Mouse (Mus musculus) limb, embryonic 10.5 days (tissue): Measurements from ENCODE around the gene Dnajc4. TPM values are rescaled to one million over a fixed set of nuclear protein-coding genes. Genes with fewer than 3 reads are reported as not detected.

Experiments used
- DNase-seq: peaks from one replicate; pipeline ENCODE4 v3.0.0-alpha.2; 2017; ENCODE audit warnings: low spot score
- H3K27ac ChIP-seq: fragments of 300-500 bp; sonication (generic); 2 replicates; pipeline ENCODE4 v1.5.1; 2016; ENCODE audit warnings: mild to moderate bottlenecking
- H3K27me3 ChIP-seq: fragments of 300-500 bp; sonication (generic); 2 replicates; pipeline ENCODE4 v1.6.1; 2016; ENCODE audit warnings: low read depth, mild to moderate bottlenecking; ENCODE audit not compliant: poor library complexity, severe bottlenecking
- H3K36me3 ChIP-seq: fragments of 300-500 bp; sonication (generic); 2 replicates; pipeline ENCODE4 v1.6.1; 2016; ENCODE audit warnings: mild to moderate bottlenecking, moderate library complexity
- H3K4me1 ChIP-seq: fragments of 300-500 bp; sonication (generic); 2 replicates; pipeline ENCODE4 v1.6.1; 2016
- H3K4me3 ChIP-seq: fragments of 300-500 bp; sonication (generic); 2 replicates; pipeline ENCODE4 v1.5.1; 2016; ENCODE audit warnings: mild to moderate bottlenecking, moderate library complexity
- H3K9me3 ChIP-seq: fragments of 300-500 bp; sonication (generic); replicated peaks from 2 replicates; pipeline ENCODE4 v1.6.1; 2016; ENCODE audit warnings: mild to moderate bottlenecking
- WGBS: fragments of 180-500 bp; shearing (Covaris S2); methylation state at CpG from one replicate; pipeline ENCODE4 v1.1.7; 2016; 5-methylcytosine and 5-hydroxymethylcytosine counted together
- polyA plus RNA-seq: library from polyadenylated mRNA; unstranded; fragments of >200 nt; fragmentation: Nextera tagmentation; extraction: Ambion mirVana; gene quantifications from 2 replicates; pipeline ENCODE4 v1.2.1, GENCODE M21; 2016

The Dnajc4 gene
- 17.4 and 19.4 TPM in 2 replicates for polyA plus RNA-seq

DNA sequence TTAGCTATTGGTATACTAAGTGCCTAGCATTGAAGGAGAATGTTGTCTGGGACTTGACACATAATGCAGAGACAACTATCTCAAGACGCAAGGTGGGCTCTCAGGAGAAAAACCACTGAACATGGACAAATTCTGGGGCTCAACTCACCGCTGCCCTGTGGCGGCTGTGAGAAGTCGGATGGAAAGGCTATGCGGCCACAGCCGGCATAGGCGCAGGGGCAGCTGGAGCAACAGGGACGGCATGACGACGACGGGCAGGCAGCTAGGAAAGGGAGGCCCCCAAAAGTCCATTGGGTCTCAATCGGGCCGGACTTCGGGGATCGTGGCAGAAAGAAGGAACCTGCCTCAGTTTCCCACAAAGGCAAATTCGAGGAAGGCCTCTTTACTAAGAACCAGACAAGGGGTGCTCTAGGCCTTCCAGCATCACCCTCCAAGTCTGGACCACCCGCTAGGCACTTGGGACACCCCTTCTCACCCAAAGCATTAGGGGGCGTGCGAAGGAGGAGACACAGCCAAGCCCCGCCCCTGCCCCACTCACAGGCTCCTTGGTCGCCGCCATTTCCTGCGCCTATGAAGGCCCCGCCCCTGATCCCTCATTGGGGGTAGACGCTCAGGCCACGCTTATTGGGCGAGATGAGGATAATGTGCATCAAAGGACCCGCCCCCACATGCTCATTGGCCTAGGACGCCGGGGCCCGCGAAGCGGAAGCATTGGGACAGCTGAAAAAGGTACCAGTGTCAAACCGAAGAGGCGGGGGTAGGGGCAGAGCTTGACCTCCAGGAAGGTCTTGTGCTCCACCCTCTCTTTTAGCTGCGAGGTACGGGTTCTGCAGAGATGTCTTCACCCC, at the start of gene Dnajc4:
Gene Dnajc4 (minus strand): TSS at position 562 of the 848 bp plus-strand sequence.
- no peaks in the 10 kb centered on the region for H3K27me3 ChIP-seq
- peak; percentile 95 for DNase-seq
- no peaks in the 10 kb centered on the region for H3K36me3 ChIP-seq
- peak within 1 kb of the TSS; percentile 69 for H3K4me3 ChIP-seq
- peaks cover 58% of the 10 kb centered on the region for H3K4me1 ChIP-seq
- WGBS: 3% methylated on average over 37 of the region's 37 CpGs
- peak within 1 kb of the TSS; percentile 86 for H3K27ac ChIP-seq
- H3K9me3 ChIP-seq: no peaks in the 10 kb centered on the region

DNA sequence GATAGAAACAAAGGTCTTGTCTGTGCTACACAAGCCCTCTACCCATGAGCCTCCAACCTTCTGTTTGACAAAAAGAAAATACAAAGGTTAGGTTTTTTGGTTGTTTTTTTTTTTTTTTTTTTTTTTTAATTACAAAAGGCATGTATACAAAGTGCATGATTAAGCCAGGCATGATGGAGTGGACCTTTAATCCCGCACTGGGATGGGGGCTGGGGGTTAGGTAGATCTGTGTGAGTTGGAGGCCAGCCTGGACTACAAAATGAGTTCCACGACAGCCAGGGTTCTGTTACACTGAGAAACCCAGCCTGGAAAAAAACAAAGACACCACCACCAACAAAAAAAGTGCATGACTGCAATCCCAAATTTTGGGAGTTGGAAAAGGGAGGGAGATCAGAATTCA, 48.8 kb upstream of the Dnajc4 start:
- Histone ChIP-seq H3K4me1 (peaks cover 16% of the 10 kb centered on the region), H3K36me3 (peaks cover 25% of the 10 kb centered on the region), H3K27ac (peak overlapping the region; percentile 89), H3K27me3 (no peaks in the 10 kb centered on the region), H3K9me3 (no peaks in the 10 kb centered on the region), H3K4me3 (peak overlapping the region; percentile 77; the same call in 1 of the 2 replicates)
- WGBS: 87% methylated on average over 2 of the region's 2 CpGs
- no peak for DNase-seq

DNA sequence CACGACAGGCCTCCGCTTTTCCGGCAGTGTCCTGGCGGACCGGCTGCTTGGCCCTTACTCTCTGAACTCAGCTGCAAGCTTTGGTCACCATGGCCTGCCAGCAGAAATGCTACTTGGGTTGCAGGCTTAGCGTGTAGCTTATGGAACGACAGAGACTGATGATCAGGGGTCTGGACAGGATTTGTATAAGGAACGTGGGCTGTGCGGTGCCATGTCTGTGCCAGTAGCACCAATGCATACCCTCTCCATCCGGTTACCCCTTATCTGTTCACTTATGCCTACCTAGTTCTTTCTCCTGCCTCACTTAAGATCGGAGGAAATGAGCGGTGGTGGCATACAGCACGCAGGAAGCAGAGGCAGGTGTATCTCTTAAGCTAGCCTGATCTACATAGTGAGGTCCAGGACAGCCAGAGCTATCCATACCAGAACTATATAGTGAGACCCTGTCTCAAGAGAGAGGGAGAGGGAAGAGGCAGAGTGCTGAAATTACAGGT, 48.3 kb upstream of the Dnajc4 start:
- Histone ChIP-seq H3K9me3 (no peaks in the 10 kb centered on the region), H3K27ac (peak overlapping the region; percentile 89), H3K4me3 (peak overlapping the region; percentile 77), H3K4me1 (peaks cover 16% of the 10 kb centered on the region), H3K27me3 (no peaks in the 10 kb centered on the region), H3K36me3 (peaks cover 30% of the 10 kb centered on the region)
- 29% methylated on average over 13 of the region's 13 CpGs for WGBS
- no peak for DNase-seq

DNA sequence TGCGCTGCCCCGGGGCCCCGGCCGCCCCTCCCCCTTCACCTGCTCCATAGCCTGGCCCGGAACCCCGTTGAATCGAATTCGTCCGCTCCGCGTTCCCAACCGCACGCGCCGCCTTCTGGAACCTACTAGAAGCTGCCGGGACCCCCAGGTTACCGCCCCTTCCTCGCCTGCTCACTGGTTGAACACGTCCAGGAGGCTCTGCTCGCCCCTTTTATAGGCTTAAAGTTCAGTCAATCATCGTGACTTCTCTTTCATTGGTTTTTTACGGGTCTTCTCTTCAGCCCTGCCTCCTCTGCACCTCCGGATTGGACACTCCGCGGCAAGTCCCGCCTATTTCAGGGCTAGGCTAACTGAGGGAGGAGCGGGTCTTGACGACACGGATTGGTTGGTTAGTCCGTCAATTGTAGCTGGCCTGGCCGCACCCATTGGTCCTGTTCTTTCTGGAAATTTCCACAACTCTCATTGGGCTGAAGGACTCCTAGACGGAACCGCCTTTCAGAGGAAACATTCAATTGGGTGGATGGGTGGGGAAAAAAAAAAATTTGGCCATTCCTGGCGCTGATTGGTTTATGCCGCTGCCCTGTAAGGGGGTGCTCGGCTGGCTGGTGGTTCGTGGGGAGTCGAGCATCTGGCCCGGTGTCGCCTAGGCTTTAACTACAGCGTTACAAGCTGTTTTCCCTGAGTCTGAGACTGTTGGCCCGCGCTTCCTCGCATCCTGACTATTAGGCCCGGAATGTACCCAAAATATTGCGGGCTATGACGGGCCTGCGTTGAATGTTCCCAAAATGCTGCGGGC, 47.7 kb upstream of the Dnajc4 start, which contains the start of gene Stip1:
Gene Stip1 (minus strand): TSS at position 127 of the 796 bp plus-strand sequence.
- Histone ChIP-seq H3K9me3 (no peaks in the 10 kb centered on the region), H3K27ac (peak within 1 kb of the TSS; percentile 94), H3K4me1 (peaks cover 16% of the 10 kb centered on the region), H3K36me3 (peaks cover 36% of the 10 kb centered on the region), H3K27me3 (no peaks in the 10 kb centered on the region), H3K4me3 (peak within 1 kb of the TSS; percentile 77)
- WGBS: under 1% methylated on average over 49 of the region's 49 CpGs
- peak; percentile 96 for DNase-seq

DNA sequence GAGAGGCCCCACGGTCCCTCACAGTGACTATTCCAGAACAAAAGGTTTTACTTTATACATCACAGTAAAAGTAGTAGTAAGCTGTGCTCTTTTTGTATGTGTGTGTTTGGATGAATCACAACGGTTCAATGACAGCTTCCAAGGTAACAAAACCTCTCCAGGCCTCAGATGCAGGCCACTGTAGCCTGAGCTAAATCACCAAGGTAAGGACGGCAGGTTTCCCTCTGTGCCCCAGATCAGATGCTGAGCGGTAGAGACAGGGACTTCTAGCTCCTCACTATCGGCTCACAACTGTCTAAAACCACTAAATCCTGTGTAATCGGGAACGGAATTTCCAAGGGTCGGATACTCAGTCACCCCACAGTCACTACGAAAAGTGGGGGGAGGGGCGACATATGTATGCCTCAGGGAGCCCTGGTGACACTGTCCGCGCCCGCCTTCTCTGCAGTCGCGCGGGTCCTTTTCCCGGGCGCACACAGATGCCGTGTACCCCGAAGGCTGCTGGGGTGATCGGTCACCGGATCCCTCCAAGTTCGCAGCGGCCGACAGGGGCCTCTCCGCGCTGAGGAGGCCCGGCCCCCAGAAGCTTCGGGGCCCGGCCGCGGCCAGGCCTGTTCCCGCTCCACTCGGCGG, 46.8 kb upstream of the Dnajc4 start:
- 2% methylated on average over 35 of the region's 35 CpGs for WGBS

DNA sequence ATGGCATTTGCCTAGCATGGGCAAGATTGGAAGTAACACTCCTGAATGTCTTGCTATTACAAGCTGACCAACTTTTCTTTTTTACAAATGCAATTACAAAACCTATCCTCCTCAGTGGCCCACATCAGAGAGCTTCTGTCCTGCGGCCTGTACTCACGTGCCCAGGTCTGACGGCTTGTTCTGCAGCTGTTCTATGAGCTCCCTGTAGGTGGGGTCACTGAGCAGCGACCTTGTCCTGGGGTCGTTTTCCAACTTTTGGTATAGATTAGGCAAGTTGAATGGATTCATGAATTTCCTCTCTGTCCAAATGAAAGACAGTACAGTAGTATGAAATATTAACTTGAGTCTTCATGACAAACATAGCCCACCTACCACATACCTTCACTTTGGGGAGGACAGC, 41.6 kb upstream of the Dnajc4 start:
- H3K27me3 ChIP-seq: no peaks in the 10 kb centered on the region
- WGBS: 92% methylated on average over 5 of the region's 5 CpGs
- peaks cover 8% of the 10 kb centered on the region for H3K4me1 ChIP-seq
- H3K27ac ChIP-seq: no peak overlapping the region
- no peak for DNase-seq
- H3K4me3 ChIP-seq: no peak overlapping the region
- peaks cover 96% of the 10 kb centered on the region for H3K36me3 ChIP-seq
- no peaks in the 10 kb centered on the region for H3K9me3 ChIP-seq

More for the DNA sequence above, 46.8 kb upstream of the Dnajc4 start:
- Histone ChIP-seq H3K27ac (peak overlapping the region; percentile 94), H3K27me3 (no peaks in the 10 kb centered on the region), H3K4me3 (peak overlapping the region; percentile 77), H3K4me1 (peaks cover 16% of the 10 kb centered on the region), H3K9me3 (no peaks in the 10 kb centered on the region), H3K36me3 (peaks cover 44% of the 10 kb centered on the region)
- DNase-seq: peak; percentile 73

DNA sequence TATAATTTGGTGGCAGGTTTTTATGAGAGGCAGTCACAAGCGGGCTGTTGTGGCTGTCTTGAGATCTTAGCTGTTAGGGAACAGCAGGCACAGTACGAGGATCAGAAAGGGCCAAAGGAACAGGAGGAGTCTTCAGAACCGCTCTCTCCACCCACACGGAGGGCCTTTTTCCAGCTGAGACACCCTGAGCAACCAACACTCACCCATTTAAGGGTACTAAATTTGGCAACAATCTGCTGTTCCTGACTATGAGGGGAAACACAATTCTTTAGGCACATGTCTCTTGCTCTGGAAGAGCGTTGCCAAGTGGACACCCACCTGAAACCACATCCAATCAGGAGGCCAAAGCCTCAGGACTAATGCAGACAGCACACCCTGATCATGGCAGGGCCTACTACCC, 37.2 kb upstream of the Dnajc4 start:
- Histone ChIP-seq H3K4me1 (no peaks in the 10 kb centered on the region), H3K4me3 (no peak overlapping the region), H3K36me3 (peaks cover 99% of the 10 kb centered on the region), H3K27me3 (no peaks in the 10 kb centered on the region), H3K27ac (no peak overlapping the region), H3K9me3 (no peaks in the 10 kb centered on the region)
- DNase-seq: no peak
- WGBS: 94% methylated on average over 5 of the region's 5 CpGs

DNA sequence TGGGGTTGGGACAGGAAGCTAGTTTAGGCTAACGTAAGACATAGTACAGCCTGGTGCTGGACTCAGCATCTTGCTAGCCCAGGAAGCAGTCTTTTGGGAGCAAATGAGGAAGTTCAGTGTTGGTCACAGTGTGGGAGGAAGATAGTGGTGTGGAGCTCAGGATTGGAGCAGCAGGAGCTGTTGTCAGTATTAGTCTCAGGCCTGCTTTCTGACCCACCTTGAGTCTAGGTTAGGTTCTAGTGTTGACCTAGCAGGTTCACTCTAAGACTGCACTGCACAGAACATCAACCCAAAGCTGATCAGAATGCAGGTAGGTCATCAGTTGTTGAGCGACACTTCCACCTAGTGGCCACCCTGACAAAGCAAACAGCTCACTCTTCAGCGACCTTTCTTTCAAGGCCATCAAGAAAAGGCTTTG, 27.9 kb upstream of the Dnajc4 start:
- Histone ChIP-seq H3K4me3 (no peak overlapping the region), H3K4me1 (no peaks in the 10 kb centered on the region), H3K9me3 (no peaks in the 10 kb centered on the region), H3K27ac (no peak overlapping the region), H3K36me3 (peaks cover 92% of the 10 kb centered on the region), H3K27me3 (no peaks in the 10 kb centered on the region)
- DNase-seq: peak; percentile 50
- WGBS: 62% methylated on average over 3 of the region's 3 CpGs

DNA sequence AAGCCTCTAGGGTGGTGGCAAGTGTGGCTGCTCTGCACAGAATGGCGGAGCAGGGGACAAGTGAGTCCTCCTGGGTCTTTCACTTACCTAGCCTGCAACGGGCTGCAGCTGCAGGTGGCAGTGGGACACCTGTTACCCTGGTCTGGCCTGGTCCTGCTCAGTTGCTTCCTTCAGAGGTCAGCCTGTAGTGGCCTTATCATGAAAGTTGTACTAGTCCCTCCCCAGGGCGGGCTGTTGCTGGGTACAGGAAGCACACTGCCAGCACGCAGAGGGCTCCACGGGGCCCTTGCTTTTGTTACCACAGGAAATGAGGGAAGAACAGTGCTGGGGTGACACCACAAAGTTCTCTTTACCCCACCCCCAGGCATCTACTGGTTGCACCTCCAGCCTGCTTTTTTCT, 26.8 kb upstream of the Dnajc4 start, which contains the start of gene Fermt3:
Gene Fermt3 (minus strand): TSS at position 279 of the 400 bp plus-strand sequence.
- DNase-seq: no peak
- H3K9me3 ChIP-seq: no peaks in the 10 kb centered on the region
- no peaks in the 10 kb centered on the region for H3K4me1 ChIP-seq
- no peak within 1 kb of the TSS for H3K27ac ChIP-seq
- H3K4me3 ChIP-seq: no peak within 1 kb of the TSS
- H3K36me3 ChIP-seq: peaks cover 88% of the 10 kb centered on the region
- WGBS: 84% methylated on average over 5 of the region's 5 CpGs
- H3K27me3 ChIP-seq: no peaks in the 10 kb centered on the region

DNA sequence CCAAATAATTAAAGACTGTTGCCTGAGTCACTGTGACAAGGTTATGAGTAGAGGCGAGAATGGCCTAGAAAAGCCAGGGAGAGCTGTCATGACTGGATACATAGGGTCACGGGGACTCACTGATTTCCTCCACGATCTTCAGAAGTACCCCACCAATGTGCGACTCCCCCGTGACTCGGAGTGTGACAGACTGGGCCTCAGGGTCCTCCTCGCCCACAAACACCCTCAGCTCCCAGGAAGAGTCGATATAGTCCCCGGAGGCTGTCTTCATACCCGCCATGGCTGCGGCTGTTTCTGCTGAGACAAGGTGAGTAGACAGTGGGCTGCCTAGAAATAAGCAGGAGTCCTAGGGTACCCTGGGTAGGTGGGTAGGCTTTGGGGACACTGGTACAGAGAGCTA, 26.2 kb upstream of the Dnajc4 start:
- WGBS: 94% methylated on average over 11 of the region's 11 CpGs
- Histone ChIP-seq H3K4me1 (no peaks in the 10 kb centered on the region), H3K36me3 (peaks cover 88% of the 10 kb centered on the region), H3K27ac (no peak overlapping the region), H3K27me3 (no peaks in the 10 kb centered on the region), H3K4me3 (no peak overlapping the region), H3K9me3 (no peaks in the 10 kb centered on the region)
- no peak for DNase-seq

DNA sequence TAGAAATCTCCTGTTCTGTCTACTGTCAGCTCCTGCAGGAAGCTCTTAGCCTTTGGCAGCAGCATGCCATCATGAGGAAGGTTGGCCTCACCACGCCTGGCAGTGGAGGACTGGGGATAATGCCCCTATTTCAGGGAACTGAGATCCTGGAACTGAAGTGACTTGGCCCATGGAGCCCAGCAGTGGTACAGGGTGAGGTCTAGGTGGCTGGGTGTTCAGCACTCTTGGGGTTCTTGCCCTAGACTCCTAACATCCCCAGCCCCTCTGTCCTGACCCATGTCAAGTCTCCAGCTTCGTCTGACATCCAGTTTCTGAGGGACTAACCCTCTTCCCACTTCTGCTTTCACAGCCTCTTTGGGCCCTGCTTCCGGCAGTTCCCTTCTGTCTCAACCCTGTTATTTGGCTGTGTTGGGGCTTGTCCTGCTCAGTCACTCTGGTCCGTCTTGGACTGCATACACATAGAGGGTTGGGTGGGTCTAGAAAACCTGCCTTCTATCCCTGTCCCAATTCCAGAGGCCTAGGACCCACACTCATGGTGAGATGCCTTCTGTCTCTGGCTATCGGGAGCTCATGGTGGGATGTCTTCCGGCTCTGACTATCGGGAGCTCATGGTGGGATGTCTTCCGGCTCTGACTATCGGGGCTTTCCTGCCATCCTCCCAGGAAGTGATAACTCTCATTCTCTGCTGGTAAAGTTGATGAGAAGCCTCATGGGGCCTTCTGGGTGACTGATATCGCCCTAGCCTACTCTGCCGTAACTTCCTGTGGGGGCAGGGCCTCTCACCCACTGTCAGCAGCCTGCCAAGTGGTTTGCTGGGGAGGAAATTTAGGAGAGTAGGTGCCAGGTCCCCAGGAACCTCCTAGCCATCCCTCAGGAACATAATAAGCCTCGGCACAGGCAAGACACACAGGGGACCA, 25.4 kb upstream of the Dnajc4 start:
- H3K4me1 ChIP-seq: no peaks in the 10 kb centered on the region
- H3K27ac ChIP-seq: 0 out of 2 replicates have a peak overlapping the region, but pooled peaks have one; percentile 27
- no peaks in the 10 kb centered on the region for H3K9me3 ChIP-seq
- no peak for DNase-seq
- WGBS: 77% methylated on average over 12 of the region's 12 CpGs
- no peaks in the 10 kb centered on the region for H3K27me3 ChIP-seq
- H3K36me3 ChIP-seq: peaks cover 84% of the 10 kb centered on the region
- no peak overlapping the region; the same call in 1 of the 2 replicates for H3K4me3 ChIP-seq
